Mouse (Mus musculus) cerebellum, adult 11-12 months (tissue): ENCODE measurements around the gene Sft2d2.

ENCODE experiments used
- DNase-seq: peaks from one replicate; pipeline ENCODE4 v3.0.0; 2022

Gene Sft2d2

GRCm38 (mm10) chr1:165193880-165194661 lies at the start of gene Sft2d2:
Gene Sft2d2 (minus strand): TSS chr1:165194438.
- peak; percentile 65 for DNase-seq

- peak; percentile 99 for DNase-seq
Observed at GRCm38 (mm10) chr1:165236321-165237298, 42.4 kb upstream of the Sft2d2 start, which contains the start of gene Tiprl. Gene Tiprl (minus strand): TSS chr1:165236996.

- peak; percentile 15 for DNase-seq
Observed at GRCm38 (mm10) chr1:165235846-165236245, 41.6 kb upstream of the Sft2d2 start.

DNA sequence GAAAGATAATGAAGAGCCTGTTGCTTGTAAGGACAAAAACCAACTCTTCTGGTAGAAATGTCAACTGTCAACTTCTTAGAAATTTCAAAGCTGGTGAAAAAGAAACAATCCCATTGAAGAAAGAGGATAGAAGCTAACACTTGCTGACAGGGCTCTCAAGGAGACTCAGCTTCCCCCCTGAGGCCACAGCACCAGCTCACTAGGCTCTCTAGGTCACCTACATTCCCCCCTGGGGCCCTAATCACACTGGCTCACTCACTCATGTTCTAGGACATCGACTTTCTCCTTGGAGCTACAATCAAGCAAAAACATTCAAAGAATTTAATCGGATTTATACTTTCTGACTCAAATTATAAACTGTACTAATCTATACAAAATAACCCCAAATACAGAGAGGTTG lies 39.6 kb upstream of the Sft2d2 start:
- DNase-seq: no peak

- DNase-seq: no peak
Observed at GRCm38 (mm10) chr1:165230691-165231090, 36.5 kb upstream of the Sft2d2 start.

DNA sequence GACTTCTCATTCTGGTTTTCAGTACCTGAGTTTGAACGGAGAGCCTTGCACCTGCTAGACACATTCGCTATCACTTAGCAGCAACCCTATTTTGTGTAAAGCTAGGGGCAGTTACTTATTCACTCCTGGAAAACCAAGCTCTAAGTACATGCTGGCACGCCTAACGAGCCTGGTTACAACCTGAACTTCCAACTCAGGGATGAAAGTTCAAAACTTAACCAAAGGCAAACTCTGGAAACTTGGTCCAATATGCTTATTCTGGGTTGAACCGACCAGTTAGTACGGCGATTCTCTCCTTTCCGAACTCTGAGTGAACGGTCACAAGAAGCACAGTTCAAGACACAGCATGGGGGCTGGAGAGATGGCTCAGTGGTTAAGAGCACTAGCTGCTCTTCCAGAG lies 35.3 kb upstream of the Sft2d2 start:
- DNase-seq: no peak

DNA sequence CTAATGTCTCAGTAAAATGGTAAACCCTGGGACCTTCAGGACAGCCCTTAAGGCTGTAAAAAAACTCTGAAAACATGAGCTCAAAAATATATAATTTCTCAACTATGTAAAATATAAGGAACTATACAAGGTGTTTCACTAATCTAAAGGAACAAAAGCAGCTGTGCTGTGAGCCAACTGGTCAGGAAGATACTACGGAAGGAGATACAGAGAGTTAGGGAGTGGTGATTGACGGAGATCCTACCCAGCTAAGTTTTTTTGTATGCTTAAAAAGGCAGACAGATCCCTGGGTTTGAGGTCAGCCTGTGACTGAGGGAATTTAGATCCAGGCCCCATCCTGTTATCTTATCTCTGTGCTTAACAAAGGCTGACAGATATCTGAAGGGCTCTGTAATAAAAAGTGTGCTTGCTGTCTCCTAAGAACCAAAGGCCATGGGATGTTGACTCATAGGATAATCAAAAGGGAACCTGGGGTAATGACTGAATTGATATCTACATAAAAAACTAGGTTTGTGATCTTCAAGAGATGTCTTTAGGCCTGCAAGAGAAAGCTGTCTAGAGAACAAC lies 22.9 kb upstream of the Sft2d2 start:
- no peak for DNase-seq

DNA sequence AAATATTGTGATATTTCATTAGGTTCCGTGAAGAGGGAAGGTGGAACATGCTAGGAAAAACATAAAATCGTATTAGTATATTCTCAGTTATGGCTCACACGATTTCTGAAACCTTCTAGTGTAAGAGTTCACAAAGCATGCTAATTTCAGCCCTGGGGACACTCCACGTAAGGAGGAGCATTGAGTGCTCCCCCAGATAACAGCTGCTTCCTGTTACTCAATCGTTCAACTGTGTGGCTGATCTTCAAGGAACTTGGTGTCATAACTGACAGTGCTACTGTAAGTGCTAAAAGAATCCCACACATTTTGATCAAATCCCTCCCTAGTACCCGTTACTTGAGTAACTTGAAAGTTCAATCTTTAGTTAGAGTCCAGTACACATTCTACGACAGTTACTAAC lies 21.6 kb upstream of the Sft2d2 start:
- no peak for DNase-seq

DNA sequence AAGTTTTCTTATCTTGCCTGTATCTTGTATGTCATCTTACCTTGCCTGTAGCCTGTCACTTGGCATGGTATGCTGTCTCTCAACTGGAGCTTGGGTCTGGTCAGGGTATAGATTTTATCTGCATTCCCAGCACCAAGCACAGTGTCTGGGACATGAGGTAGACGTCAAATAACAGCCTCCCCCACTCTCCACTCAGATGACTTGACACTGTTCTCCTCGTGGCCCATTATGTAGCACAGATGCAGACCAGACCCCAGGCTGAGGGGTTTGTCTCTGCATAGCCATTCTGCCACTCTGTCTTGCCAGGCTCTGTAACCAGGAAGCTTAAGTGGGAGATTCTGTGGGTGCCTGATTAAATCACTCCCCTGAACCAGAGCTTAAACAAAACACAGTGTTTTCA lies 11.4 kb upstream of the Sft2d2 start:
- DNase-seq: no peak

- DNase-seq: no peak
Observed at GRCm38 (mm10) chr1:165203488-165204035, 9.3 kb upstream of the Sft2d2 start.

DNA sequence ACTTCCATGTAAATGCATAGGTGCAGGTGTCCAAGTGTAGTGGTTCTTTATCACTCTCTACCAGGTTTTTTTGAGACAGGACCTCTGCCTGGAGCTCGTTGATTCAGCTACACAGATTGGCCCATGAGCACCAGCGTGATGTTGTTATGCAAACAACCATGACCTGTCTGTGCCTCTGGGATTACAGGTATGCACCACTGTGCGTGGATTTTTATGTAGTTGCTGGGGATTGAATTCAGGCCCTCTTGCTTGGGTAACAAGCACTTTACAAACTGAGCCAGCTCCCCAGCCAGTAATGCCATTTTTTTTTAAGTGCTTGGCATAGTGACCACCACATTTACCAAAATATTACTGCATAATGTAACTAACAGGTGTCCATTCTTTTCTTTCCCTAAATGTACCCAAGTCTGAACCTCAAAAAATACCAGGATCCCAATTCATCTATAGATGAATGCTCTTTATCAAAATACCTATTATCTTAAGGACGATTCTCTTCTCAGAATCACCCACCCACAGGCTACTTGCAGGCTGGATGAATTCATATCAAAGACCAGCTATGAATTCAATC lies 7.3 kb upstream of the Sft2d2 start:
- DNase-seq: no peak

DNA sequence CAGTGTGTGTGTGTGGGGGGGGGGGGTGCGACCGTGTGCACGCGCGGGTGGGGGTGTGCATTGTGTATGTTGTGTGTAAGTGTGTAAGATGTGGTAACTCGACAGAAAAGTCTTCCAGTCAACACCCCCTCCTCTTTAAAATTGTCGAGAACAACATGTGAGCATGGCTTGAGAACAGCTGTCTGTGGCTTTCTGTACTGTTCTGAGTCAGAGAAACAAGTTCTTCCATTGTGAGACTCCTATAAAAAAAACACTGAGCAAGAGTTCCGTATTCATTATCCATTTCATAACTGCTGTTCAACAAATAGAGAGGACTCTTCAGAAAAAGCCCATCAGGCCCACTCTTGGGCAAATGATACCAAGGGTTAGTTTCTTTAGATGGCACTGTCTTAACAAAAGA lies 6.5 kb upstream of the Sft2d2 start:
- no peak for DNase-seq

DNA sequence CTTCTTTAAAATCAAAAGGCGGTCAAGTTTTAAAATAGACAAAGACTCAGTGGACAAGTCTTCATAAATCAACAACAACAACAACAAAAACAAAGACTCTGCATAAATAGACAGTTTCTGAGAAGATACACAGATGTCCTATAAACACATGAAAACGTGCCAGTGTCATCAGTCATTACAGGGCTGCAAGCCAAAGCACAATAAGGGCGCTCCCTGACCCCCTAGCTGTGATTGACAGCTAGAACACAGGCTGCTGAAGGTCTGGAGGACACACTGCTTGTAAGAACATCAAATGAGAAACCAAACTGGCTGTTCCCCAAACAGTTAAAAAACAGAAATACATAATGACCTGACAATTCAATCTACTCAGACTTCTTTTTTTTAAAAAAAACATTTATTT lies 5.4 kb upstream of the Sft2d2 start:
- no peak for DNase-seq

DNA sequence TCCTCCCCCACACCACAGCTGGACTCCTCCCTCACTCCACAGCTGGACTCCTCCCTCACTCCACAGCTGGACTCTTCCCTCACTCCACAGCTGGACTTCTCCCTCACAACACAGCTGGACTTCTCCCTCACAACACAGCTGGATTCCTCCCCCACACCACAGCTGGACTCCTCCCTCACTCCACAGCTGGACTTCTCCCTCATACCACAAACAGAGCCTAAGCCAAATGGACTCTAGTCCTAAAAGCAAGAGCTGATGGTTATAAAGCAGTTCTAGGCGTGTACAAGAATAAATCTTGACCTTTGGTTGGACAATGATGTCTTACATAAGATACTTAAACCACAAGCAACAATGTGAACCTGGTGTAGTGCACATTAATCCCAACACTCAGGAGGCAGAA lies 4.7 kb upstream of the Sft2d2 start:
- DNase-seq: no peak

GRCm38 (mm10) chr1:165197875-165198274 lies 3.6 kb upstream of the Sft2d2 start:
- no peak for DNase-seq

- no peak for DNase-seq
Observed at GRCm38 (mm10) chr1:165195396-165195960, 1.2 kb upstream of the Sft2d2 start.

- no peak for DNase-seq
Observed at GRCm38 (mm10) chr1:165194662-165195013, 400 bp upstream of the Sft2d2 start.

DNA sequence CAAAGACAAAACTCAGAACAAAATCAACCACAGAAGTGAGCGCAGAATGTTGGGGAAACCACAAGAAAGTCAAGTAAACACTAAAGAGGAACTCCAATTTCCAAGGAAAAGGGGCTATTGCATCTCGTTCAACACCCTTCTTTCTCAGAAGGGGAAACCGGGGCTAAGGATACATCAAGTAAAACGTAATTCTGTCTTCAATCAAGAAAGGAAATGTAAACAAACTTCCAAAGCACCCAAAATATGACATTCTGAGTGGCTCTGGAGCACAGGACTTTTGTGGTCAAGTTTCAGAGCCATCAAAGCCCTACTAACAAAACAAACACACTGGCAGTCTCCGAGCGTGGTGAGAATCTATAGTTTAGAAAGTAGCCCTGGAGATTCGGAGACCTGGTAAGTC lies 812 bp downstream of the Sft2d2 start:
- DNase-seq: no peak

GRCm38 (mm10) chr1:165192714-165193264 lies 1.4 kb downstream of the Sft2d2 start:
- no peak for DNase-seq

DNA sequence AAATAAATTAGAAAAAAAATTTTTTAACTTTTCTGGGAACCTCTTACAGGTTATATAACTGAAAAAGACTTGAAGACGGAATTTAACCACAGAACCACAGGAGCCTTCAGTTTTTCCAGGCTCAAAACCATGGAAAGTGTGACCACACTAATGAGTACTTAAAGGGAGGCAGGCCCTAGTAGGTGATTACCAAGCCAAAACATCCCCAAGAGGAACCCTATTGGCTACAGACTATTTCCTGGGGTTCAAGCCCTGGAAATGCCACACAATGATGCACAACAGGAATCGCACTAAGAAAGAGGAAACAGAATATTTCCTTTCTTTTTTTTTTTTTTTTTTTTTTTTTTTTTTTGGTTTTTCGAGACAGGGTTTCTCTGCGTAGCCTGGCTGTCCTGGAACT lies 2.1 kb downstream of the Sft2d2 start:
- DNase-seq: no peak

- no peak for DNase-seq
Observed at GRCm38 (mm10) chr1:165191611-165192010, 2.6 kb downstream of the Sft2d2 start.

GRCm38 (mm10) chr1:165190571-165191273 lies 3.5 kb downstream of the Sft2d2 start:
- DNase-seq: no peak
